Mouse (Mus musculus) forebrain, embryonic 14.5 days (tissue): ENCODE measurements around the gene Erg28. TPM values are rescaled to one million over a fixed set of nuclear protein-coding genes. Genes with fewer than 3 reads are reported as not detected.

Experiments
- ATAC-seq: fragments of 200-750 bp; cut with Nextera tagmentation; 2 replicates; pipeline ENCODE4 v1.8.0; 2017; ENCODE audit warnings: mild to moderate bottlenecking, moderate library complexity
- DNase-seq: peaks from one replicate; pipeline ENCODE4 v3.0.0-alpha.2; 2015; ENCODE audit warnings: low spot score
- H3K27ac ChIP-seq: fragments of 300-500 bp; sonication (generic); 2 replicates; pipeline ENCODE4 v1.5.1; 2014; ENCODE audit warnings: low read depth, mild to moderate bottlenecking, control low read depth, low read length, moderate library complexity
- H3K27me3 ChIP-seq: fragments of 300-500 bp; sonication (generic); replicated peaks from 2 replicates; pipeline ENCODE4 v1.6.1; 2014; ENCODE audit warnings: low read length, control low read depth, mixed read lengths; ENCODE audit not compliant: control insufficient read depth, insufficient read depth
- H3K36me3 ChIP-seq: fragments of 300-500 bp; sonication (generic); 2 replicates; pipeline ENCODE4 v1.6.1; 2014; ENCODE audit warnings: low read length, control low read depth; ENCODE audit not compliant: control insufficient read depth, insufficient read depth
- H3K4me1 ChIP-seq: fragments of 300-500 bp; sonication (generic); 2 replicates; pipeline ENCODE4 v1.6.1; 2014; ENCODE audit warnings: antibody characterized with exemption, low read length, control low read depth; ENCODE audit not compliant: control insufficient read depth, insufficient read depth
- H3K4me2 ChIP-seq: fragments of 300-500 bp; sonication (generic); 2 replicates; pipeline ENCODE4 v1.6.1; 2014; ENCODE audit warnings: mild to moderate bottlenecking, control low read depth, low read length
- H3K4me3 ChIP-seq: fragments of 300-500 bp; sonication (generic); 2 replicates; pipeline ENCODE4 v1.5.1; 2014; ENCODE audit warnings: low read depth, low read length, control low read depth
- H3K9ac ChIP-seq: fragments of 300-500 bp; sonication (generic); 2 replicates; pipeline ENCODE4 v1.6.1; 2014; ENCODE audit warnings: mild to moderate bottlenecking, low read length, control low read depth, moderate library complexity
- H3K9me3 ChIP-seq: fragments of 300-500 bp; sonication (generic); replicated peaks from 2 replicates; pipeline ENCODE4 v1.6.1; 2016; ENCODE audit warnings: low read length, control low read depth, mixed read lengths; ENCODE audit not compliant: control insufficient read depth
- WGBS: fragments of 180-500 bp; shearing (Covaris S2); extraction: QIAGEN DNeasy Blood & Tissue Kit; methylation state at CpG from one replicate; pipeline ENCODE4 v1.1.7; 2014; 5-methylcytosine and 5-hydroxymethylcytosine counted together
- polyA plus RNA-seq: library from polyadenylated mRNA; unstranded; fragments of >200 nt; fragmentation: Nextera tagmentation; extraction: Ambion mirVana; gene quantifications from 2 replicates; pipeline ENCODE4 v1.2.1, GENCODE M21; 2014

Gene Erg28
- polyA plus RNA-seq: 102 and 105 TPM in 2 replicates

DNA sequence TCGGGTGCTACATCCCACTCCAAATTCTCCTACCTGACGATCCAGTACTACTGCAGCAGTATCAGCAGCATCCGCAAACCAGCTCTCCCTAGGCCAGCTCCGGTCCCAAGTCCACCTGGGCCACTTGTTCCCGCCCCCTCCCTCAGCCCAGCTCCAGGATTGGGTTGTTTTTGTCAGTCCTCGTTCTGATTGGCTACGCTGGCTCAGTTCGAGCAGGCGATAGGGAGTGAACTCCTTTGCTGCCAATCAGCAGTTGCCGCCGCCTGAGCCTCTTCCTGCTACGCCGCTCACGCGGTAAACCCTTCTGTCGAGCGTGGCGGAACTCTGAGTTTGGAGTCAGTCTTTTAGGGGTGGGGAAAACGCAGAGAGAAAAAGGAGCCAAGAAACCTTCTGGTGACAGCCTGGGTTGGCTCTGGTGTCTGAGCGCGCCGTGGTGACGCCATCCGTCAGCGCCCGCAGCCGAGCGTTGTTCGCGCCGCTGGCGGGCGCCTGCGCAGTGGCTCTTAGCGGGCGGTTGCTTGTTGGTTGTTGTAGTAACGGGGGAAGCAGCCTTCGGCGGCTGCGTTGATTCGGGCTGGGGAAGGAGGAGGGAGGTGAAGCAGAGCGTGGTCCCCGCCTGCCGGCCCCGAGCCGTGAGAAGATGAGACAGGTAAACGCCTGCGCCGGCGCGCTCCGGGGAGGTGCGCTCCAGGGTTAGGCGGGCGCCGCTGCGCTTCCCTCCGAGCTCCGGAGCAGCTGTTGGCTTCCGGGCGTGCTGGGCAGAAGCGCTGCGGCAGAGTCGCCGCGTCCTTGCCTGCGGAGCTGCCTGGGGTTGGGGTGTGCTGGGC lies at the start of gene Erg28, which contains the start of gene Ttll5:
TSS of gene Erg28 (minus strand) at position 113 of the 827 bp plus-strand sequence.
TSS of gene Ttll5 (plus strand) at position 222 of the 827 bp plus-strand sequence.
- peak within 1 kb of the TSS; percentile 87 for H3K4me2 ChIP-seq
- H3K27ac ChIP-seq: peak within 1 kb of the TSS; percentile 97
- H3K27me3 ChIP-seq: no peaks in the 10 kb centered on the region
- peak; percentile 97 for DNase-seq
- peak within 1 kb of the TSS; percentile 64 for H3K9ac ChIP-seq
- no peaks in the 10 kb centered on the region for H3K9me3 ChIP-seq
- H3K36me3 ChIP-seq: peaks cover 28% of the 10 kb centered on the region
- H3K4me3 ChIP-seq: peak within 1 kb of the TSS; percentile 54
- H3K4me1 ChIP-seq: peaks cover 14% of the 10 kb centered on the region; the same call in 1 of the 2 replicates
- peak; percentile 98 for ATAC-seq
- under 1% methylated on average over 65 of the region's 67 CpGs for WGBS

DNA sequence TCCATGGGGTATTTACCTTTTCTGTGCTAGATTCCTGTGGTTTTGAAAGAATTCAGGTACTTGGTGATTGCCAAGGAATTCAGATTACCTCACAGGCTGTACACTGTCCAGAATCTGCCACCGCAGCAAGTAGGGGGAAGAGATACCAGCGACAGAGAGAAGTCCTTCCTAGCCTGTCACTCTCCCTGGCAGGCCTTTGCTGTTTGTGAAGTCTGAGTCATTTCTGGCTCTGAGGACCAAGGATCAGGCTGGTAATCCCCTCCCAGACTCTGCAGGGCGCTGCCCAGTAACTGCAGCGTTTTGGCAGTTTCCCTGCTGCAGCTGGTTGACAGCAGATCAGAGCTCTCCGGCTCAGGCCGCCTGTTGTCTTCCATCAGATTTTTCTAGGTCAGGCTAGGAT lies 45.1 kb upstream of the Erg28 start:
- peak; percentile 68; the same call in 1 of the 2 replicates for ATAC-seq
- Histone ChIP-seq H3K4me3 (no peak overlapping the region), H3K9ac (no peak overlapping the region), H3K27me3 (no peaks in the 10 kb centered on the region), H3K36me3 (peaks cover 3% of the 10 kb centered on the region; the same call in 1 of the 2 replicates), H3K4me1 (peaks cover 2% of the 10 kb centered on the region; the same call in 1 of the 2 replicates), H3K9me3 (no peaks in the 10 kb centered on the region), H3K27ac (0 out of 2 replicates have a peak overlapping the region, but pooled peaks have one; percentile 36), H3K4me2 (no peak overlapping the region)
- WGBS: 9% methylated on average over 6 of the region's 6 CpGs
- DNase-seq: peak; percentile 76

DNA sequence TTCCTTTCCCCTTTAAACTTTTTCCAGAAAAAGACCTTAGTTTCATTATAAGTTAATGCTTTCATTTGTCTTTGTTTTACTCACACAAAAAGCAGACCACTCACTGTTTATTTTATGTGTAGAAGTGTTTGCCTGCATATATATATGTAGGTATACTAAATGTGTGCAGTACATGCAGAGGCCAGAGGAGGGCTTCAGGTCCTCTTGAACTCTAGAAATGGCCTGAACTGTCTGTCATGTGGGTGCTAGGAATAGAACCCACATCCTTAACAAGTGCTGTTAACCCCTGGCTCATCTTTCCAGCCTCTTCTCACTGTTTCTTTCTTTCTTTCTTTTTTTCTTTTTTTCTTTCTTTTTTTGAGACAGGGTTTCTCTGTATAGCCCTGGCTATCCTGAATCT lies 42.8 kb upstream of the Erg28 start:
- Histone ChIP-seq H3K36me3 (peaks cover 9% of the 10 kb centered on the region; the same call in 1 of the 2 replicates), H3K4me3 (no peak overlapping the region), H3K9me3 (no peaks in the 10 kb centered on the region), H3K4me2 (no peak overlapping the region), H3K27ac (no peak overlapping the region), H3K27me3 (no peaks in the 10 kb centered on the region), H3K9ac (no peak overlapping the region), H3K4me1 (peaks cover 2% of the 10 kb centered on the region)
- no peak for ATAC-seq
- no peak for DNase-seq

DNA sequence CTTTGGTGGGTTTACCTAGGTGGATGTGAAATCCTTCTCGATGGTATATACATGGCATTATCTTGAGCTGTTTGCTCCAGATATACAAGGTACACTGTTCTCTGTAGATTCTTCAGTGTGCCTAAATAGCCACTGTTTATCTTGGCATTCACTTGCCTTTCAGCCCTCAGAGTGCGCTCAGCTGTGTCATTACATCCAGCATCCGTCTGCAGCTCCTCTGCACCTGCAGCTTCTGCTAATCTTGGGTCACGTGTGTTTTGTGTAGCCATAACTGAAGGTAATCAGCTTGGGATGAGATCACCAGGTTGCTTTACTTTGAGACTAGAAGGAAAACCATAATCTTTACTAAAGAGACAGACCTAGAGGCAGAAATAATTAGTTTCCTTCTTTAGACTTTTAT lies 42.3 kb upstream of the Erg28 start:
- ATAC-seq (no peak), DNase-seq (no peak)
- no peak overlapping the region for H3K4me3 ChIP-seq
- no peak overlapping the region for H3K9ac ChIP-seq
- no peak overlapping the region for H3K4me2 ChIP-seq
- H3K36me3 ChIP-seq: peaks cover 9% of the 10 kb centered on the region; the same call in 1 of the 2 replicates
- no peaks in the 10 kb centered on the region for H3K27me3 ChIP-seq
- no peaks in the 10 kb centered on the region for H3K9me3 ChIP-seq
- 70% methylated on average over 4 of the region's 4 CpGs for WGBS
- peaks cover 2% of the 10 kb centered on the region for H3K4me1 ChIP-seq
- H3K27ac ChIP-seq: no peak overlapping the region

DNA sequence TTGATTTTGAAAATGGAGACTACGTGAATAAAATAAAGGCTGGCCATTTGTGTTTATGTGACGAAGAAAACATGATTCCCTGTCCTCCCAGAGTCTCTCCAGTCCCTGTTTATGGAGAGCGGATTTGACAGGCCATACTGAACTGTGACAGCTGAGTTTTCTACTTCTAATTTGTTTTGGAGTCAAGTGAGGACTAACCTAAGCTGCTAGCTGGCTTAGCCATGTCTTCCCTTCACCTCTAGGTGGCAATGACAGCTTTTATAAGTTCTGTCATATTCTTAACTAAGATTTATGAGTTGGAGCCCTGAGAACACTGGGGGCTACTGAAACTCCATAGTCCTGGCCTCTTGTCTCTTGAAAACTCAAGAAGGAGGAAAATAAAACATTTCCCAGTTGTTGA lies 41.2 kb upstream of the Erg28 start:
- no peaks in the 10 kb centered on the region for H3K27me3 ChIP-seq
- DNase-seq (peak; percentile 66), ATAC-seq (no peak)
- WGBS: 91% methylated on average over 3 of the region's 3 CpGs
- peaks cover 9% of the 10 kb centered on the region; the same call in 1 of the 2 replicates for H3K36me3 ChIP-seq
- no peak overlapping the region for H3K4me3 ChIP-seq
- H3K4me1 ChIP-seq: peaks cover 2% of the 10 kb centered on the region
- no peaks in the 10 kb centered on the region for H3K9me3 ChIP-seq
- no peak overlapping the region for H3K4me2 ChIP-seq
- H3K27ac ChIP-seq: no peak overlapping the region
- H3K9ac ChIP-seq: no peak overlapping the region

DNA sequence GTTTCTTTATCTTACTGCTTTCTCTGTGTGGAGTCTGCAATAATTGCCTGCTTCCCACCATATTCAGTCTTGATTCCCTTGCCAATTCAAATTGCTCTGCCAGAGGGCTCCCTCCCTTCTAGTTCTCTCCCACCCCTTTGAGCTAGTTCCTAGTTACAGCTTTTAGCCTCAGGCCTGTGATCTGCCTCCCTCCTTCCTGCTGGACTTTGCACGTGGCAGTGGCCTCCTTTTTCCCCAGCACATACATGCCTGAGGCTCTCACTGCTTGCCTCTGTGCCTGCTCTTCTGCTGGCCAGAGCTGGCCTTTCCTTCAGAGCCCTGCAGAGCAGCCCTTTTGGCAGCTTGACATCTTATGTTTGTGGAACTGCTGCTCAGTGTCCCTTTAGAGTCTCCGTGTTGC lies 38.2 kb upstream of the Erg28 start:
- H3K9me3 ChIP-seq: no peaks in the 10 kb centered on the region
- no peak overlapping the region for H3K9ac ChIP-seq
- H3K4me3 ChIP-seq: no peak overlapping the region
- ATAC-seq (peak; percentile 44; the same call in 1 of the 2 replicates), DNase-seq (peak; percentile 64)
- no peak overlapping the region for H3K4me2 ChIP-seq
- H3K27ac ChIP-seq: no peak overlapping the region
- 32% methylated on average over 2 of the region's 2 CpGs for WGBS
- peaks cover 6% of the 10 kb centered on the region; the same call in 1 of the 2 replicates for H3K4me1 ChIP-seq
- no peaks in the 10 kb centered on the region for H3K27me3 ChIP-seq
- H3K36me3 ChIP-seq: peaks cover 9% of the 10 kb centered on the region; the same call in 1 of the 2 replicates

DNA sequence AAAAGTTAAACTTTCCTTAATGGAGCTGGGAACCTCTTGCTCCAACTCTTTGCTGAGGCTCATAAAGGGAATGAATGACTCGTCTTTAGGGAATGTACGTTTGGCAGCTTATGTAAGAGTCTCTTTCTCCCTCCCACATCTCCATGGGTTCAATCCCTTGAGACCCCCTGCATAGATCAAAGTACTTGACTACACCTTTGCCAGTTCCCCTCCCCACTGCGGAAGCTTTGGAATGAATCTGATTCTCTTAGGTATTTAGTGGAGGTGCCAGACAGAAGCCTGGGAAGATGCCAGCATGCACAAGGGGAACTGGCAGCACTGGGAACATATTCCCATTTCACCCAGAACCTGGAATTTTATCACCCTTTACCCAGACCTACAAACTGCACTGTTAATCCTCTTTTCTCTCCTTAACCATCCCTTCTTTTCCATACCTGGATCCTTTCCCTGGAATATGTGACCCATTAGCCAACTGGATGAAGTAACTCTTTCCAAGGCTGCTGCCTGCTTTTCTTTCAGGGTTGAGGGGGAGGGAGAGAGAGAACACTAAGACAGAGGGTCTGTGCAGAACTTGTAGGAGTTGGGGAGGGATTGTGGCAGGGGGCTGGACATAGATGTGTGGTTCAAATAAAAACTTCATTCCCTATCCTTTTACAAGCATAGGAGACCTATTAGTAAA lies 35.3 kb upstream of the Erg28 start:
- Histone ChIP-seq H3K27me3 (no peaks in the 10 kb centered on the region), H3K9me3 (no peaks in the 10 kb centered on the region), H3K27ac (no peak overlapping the region), H3K9ac (no peak overlapping the region), H3K36me3 (peaks cover 7% of the 10 kb centered on the region; the same call in 1 of the 2 replicates), H3K4me2 (no peak overlapping the region), H3K4me1 (peaks cover 6% of the 10 kb centered on the region; the same call in 1 of the 2 replicates), H3K4me3 (no peak overlapping the region)
- peak; percentile 32; the same call in 1 of the 2 replicates for ATAC-seq
- WGBS: 34% methylated on average over 3 of the region's 3 CpGs
- peak; percentile 78 for DNase-seq

DNA sequence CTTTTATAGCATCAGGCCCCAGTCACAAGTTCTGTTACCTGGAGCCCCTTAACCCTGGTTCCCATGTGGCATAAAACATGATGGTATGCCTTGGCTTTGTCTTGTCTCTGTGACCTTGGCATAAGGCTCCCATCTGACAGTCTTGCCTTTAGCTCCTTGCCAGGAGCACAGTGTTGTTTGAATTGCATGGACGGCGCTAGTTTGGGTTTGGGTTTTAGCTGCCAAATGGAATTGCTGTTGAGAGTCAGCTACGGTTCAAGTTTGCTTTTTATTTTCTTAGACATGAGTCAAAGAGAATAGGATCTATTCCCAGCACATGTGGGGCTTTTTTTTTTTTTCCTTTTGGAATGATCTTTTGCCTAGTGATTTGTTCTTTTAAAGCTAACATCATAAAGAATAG lies 34.8 kb upstream of the Erg28 start:
- DNase-seq (no peak), ATAC-seq (no peak)
- WGBS: 57% methylated on average over 3 of the region's 3 CpGs
- Histone ChIP-seq H3K4me2 (no peak overlapping the region), H3K27ac (no peak overlapping the region; the same call in 1 of the 2 replicates), H3K4me3 (no peak overlapping the region), H3K36me3 (peaks cover 6% of the 10 kb centered on the region; the same call in 1 of the 2 replicates), H3K4me1 (peaks cover 6% of the 10 kb centered on the region; the same call in 1 of the 2 replicates), H3K9me3 (no peaks in the 10 kb centered on the region), H3K9ac (no peak overlapping the region), H3K27me3 (no peaks in the 10 kb centered on the region)
